Mouse (Mus musculus) B cell, adult 62 days (primary cell): ENCODE measurements around the gene Diexf. TPM values are rescaled to one million over a fixed set of nuclear protein-coding genes. Genes with fewer than 3 reads are reported as not detected.

ENCODE experiments used
- total RNA-seq: library from RNA; stranded (reverse); gene quantifications from 4 replicates; pipeline ENCODE4 v1.2.4, GENCODE M21; 2023

The Diexf gene
- total RNA-seq = 37.1 to 59.1 TPM (median 47.9 TPM) in 4 replicates

DNA sequence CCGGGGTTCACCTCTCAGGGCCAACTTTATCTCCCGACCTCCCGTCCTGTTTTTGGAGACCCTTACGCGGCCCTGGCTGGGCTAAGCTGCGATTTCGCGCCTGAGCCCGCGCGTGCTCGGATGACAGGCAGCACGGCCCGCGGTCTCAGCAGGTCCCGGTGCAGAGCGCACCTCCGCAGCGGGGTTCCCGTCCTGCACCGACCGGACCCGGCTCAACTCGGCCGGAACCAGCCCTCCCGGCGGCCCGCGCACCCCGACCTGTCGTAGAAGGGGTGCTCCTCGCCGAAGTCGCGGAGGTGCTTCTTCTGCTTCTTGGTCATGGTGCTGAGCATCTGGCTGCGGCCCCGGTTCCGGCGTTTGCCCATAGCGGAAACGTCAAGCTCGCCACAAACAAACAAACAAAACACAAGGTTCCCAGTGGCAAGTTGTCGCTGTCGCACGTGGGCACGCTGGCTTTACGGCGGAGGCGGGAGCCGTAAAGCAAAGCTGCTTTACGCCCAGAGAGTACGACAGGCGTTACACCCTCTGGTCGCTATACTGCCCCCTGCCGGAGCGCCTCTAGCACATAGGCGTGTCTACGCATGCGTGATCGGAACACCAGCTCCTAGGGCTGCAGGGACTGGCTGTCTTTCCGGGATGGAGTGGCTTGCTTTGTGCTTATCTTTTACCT is at the start of gene Diexf:
Diexf (minus strand) TSS at position 487 of the 670 bp plus-strand sequence.

DNA sequence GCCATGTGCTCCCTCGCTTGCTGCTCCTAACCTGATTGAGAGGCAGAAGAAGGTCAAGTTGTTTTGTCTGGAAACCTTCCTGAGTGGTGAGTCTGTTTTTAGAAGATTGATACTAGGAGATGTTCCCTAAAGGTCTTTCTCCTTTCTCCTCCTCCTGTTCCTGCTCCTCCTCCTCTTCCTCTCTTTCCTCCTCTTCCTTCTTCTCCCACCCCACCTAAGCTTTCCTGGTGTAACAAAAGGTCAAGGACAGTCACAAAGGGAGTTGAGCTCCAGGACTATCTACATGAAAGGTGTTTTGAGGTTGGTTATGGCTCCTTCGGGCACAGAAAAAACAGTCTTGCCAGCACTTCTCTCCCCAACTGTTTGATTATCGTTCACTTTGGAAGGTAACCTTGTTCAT is 37.7 kb upstream of the Diexf start, which contains the start of gene A130010J15Rik:
A130010J15Rik (plus strand) TSS at position 301 of the 400 bp plus-strand sequence.

DNA sequence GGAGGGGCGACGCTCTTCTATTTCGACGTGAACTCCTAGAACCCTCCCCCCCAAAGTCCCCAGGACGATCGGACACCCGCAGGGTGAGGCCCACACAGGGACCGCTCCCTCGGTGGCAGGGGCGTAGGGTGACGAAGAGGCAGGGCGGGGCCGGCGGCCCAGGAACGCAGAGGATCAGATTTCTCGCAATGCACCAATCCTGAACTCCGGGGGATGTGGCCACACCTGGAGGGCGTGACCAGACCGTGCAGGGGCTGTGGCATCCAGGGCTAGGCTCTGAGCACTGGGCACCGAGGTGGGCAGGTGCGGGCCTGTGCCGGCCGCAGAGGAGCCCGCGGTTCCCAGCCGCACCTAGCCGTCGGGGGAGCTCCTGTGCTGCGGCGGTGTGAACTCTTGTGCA is 22.8 kb upstream of the Diexf start, which contains the start of gene Irf6:
Irf6 (plus strand) TSS at position 240 of the 400 bp plus-strand sequence.

Other genes with a start within 250 kb of the Diexf start
- not detected in 4 replicates for gene Syt14, start 94.5 kb downstream of the Diexf start, total RNA-seq
- 0.15 to 0.18 TPM in 2 of 4 replicates, not detected in the others for gene Irf6, start 22.8 kb upstream of the Diexf start, total RNA-seq
- gene A130010J15Rik, start 37.8 kb upstream of the Diexf start, total RNA-seq = 2.7 to 3.5 TPM (median 2.8 TPM) in 4 replicates
- gene Traf3ip3, start 71.4 kb upstream of the Diexf start, total RNA-seq = 327 to 372 TPM (median 355 TPM) in 4 replicates
- 20.0 to 33.6 TPM (median 26.3 TPM) in 4 replicates for gene Lamb3, start 77.4 kb upstream of the Diexf start, total RNA-seq
- gene Hsd11b1, start 133.8 kb upstream of the Diexf start, total RNA-seq = 7.7 to 12.7 TPM (median 11.1 TPM) in 4 replicates
- gene G0s2, start 142.9 kb upstream of the Diexf start, total RNA-seq = 0.70 TPM in 1 of 4 replicates, not detected in the others
- 0.29 TPM in 1 of 4 replicates, not detected in the others for gene Camk1g, start 240.0 kb upstream of the Diexf start, total RNA-seq